Mouse (Mus musculus) ES-E14 (cell line): ENCODE measurements around the gene Mrpl50. TPM values are rescaled to one million over a fixed set of nuclear protein-coding genes. Genes with fewer than 3 reads are reported as not detected.

Experiments
- DNase-seq: peaks from one replicate; pipeline ENCODE4 v3.0.0-alpha.2; 2013; ENCODE audit warnings: low read depth, low spot score
- H3K27ac ChIP-seq: 2 replicates; pipeline ENCODE4 v1.5.1; 2012; ENCODE audit warnings: low read depth, mild to moderate bottlenecking, low read length, moderate library complexity, mixed read lengths; ENCODE audit not compliant: poor library complexity, insufficient read depth, severe bottlenecking
- H3K36me3 ChIP-seq: 2 replicates; pipeline ENCODE4 v1.6.1; 2012; ENCODE audit warnings: mild to moderate bottlenecking, low read length, moderate library complexity, mixed read lengths; ENCODE audit not compliant: control insufficient read depth, poor library complexity, insufficient read depth, severe bottlenecking
- H3K4me1 ChIP-seq, 2 experiments: fragments of 150-350 bp in 1 of 2; sonication (generic) in 1 of 2; 2 replicates each; pipeline ENCODE4 v1.6.1; 2012; ENCODE audit warnings: low read length in 2 of 2, mild to moderate bottlenecking in 1 of 2, mixed read lengths in 1 of 2; ENCODE audit not compliant: control insufficient read depth in 2 of 2, insufficient read depth in 2 of 2, poor library complexity in 1 of 2
- H3K4me3 ChIP-seq, 2 experiments: fragments of 150-350 bp in 1 of 2; sonication (generic) in 1 of 2; 2 replicates each; pipeline ENCODE4 v1.5.1; 2012; ENCODE audit warnings: low read length in 2 of 2, low read depth in 1 of 2, mild to moderate bottlenecking in 1 of 2, mixed read lengths in 1 of 2; ENCODE audit not compliant: insufficient read depth in 1 of 2, poor library complexity in 1 of 2, severe bottlenecking in 1 of 2
- H3K9ac ChIP-seq: 2 replicates; pipeline ENCODE4 v1.6.1; 2012; ENCODE audit warnings: low read depth, mild to moderate bottlenecking, low read length, mixed read lengths; ENCODE audit not compliant: poor library complexity, insufficient read depth, severe bottlenecking
- H3K9me3 ChIP-seq: fragments of 150-350 bp; sonication (generic); 2 replicates; pipeline ENCODE4 v1.6.1; 2012; ENCODE audit warnings: low read depth, mild to moderate bottlenecking, low read length; ENCODE audit not compliant: control insufficient read depth, insufficient read depth
- CHD2 ChIP-seq: IDR thresholded peaks from 2 replicates; pipeline ENCODE4 v1.6.1; 2014; ENCODE audit warnings: mild to moderate bottlenecking, low read depth, low read length, inconsistent platforms
- HCFC1 ChIP-seq: IDR thresholded peaks from 2 replicates; pipeline ENCODE4 v1.6.1; 2012; ENCODE audit warnings: low read length, inconsistent platforms, borderline replicate concordance; ENCODE audit not compliant: insufficient read depth
- MAFK ChIP-seq: IDR thresholded peaks from 2 replicates; pipeline ENCODE4 v1.6.1; 2014; ENCODE audit warnings: mild to moderate bottlenecking, low read depth, low read length, inconsistent platforms; ENCODE audit not compliant: insufficient read depth
- ZC3H11A ChIP-seq: IDR thresholded peaks from 2 replicates; pipeline ENCODE4 v1.6.1; 2012; ENCODE audit warnings: low read depth, mild to moderate bottlenecking, inconsistent platforms, low read length, borderline replicate concordance
- ZNF384 ChIP-seq: IDR thresholded peaks from 2 replicates; pipeline ENCODE4 v1.6.1; 2012; ENCODE audit warnings: low read depth, low read length, inconsistent platforms
- in situ Hi-C, 2 experiments: fragments of 600-800 bp; cut with MboI; formaldehyde crosslinking; loops; one replicate each; pipeline ENCODE4 v1.15.1; 2025; ENCODE audit warnings: low sequenced_read_pairs in 2 of 2, inconsistent platforms in 1 of 2; ENCODE audit not compliant: unreplicated experiment in 2 of 2
- total RNA-seq: library from RNA; depleted of rRNA; stranded (reverse); fragments of 300-350 nt; gene quantifications from 2 replicates; pipeline ENCODE4 v1.2.3, GENCODE M21; 2012

Mrpl50 gene
- total RNA-seq, 1 experiment, result 26.4 TPM

- Histone ChIP-seq H3K27ac (no peak overlapping the region), H3K36me3 (no peaks in the 10 kb centered on the region), H3K9ac (no peak overlapping the region), H3K9me3 (no peaks in the 10 kb centered on the region), H3K4me1 (peaks cover 0 to 4% of the 10 kb centered on the region in 2 experiments; a peak in 1 of 4 replicates), H3K4me3 (no peak overlapping the region)
- no peak for DNase-seq
- in situ Hi-C loops, result no loop called here
- TF ChIP-seq CHD2 (no peak), ZNF384 (no peak), HCFC1 (no peak), ZC3H11A (no peak), MAFK (no peak)
Observed at GRCm38 (mm10) chr4:49478118-49478877, 42.6 kb downstream of the Mrpl50 start.

GRCm38 (mm10) chr4:49474583-49474982 is 46.3 kb downstream of the Mrpl50 start:
- no peaks in the 10 kb centered on the region for H3K4me1 ChIP-seq
- no peak overlapping the region for H3K9ac ChIP-seq
- no peak overlapping the region for H3K27ac ChIP-seq
- DNase-seq, result no peak
- H3K9me3 ChIP-seq, result no peaks in the 10 kb centered on the region
- H3K36me3 ChIP-seq, result no peaks in the 10 kb centered on the region
- H3K4me3 ChIP-seq, result no peak overlapping the region
- in situ Hi-C loops, result no loop called here
- TF ChIP-seq CHD2 (no peak), HCFC1 (no peak), MAFK (no peak), ZC3H11A (no peak), ZNF384 (no peak)

GRCm38 (mm10) chr4:49473435-49474100 is 47.3 kb downstream of the Mrpl50 start, which contains the start of gene Acnat1:
Acnat1 (minus strand) TSS chr4:49473912.
- no peak within 1 kb of the TSS for H3K4me3 ChIP-seq
- in situ Hi-C loops, result no loop called here
- no peak for DNase-seq

GRCm38 (mm10) chr4:49469435-49470151 is 51.3 kb downstream of the Mrpl50 start:
- Histone ChIP-seq H3K27ac (no peak overlapping the region), H3K4me3 (no peak overlapping the region), H3K9me3 (no peaks in the 10 kb centered on the region), H3K9ac (no peak overlapping the region), H3K36me3 (no peaks in the 10 kb centered on the region), H3K4me1 (0 out of 4 replicates have a peak, but pooled peaks cover 0 to 1% of the 10 kb centered on the region in 2 experiments)
- no peak for DNase-seq
- TF ChIP-seq MAFK (no peak), HCFC1 (no peak), CHD2 (no peak), ZC3H11A (no peak), ZNF384 (no peak)
- in situ Hi-C loops, result no loop called here

More at GRCm38 (mm10) chr4:49473435-49474100, 47.3 kb downstream of the Mrpl50 start, which contains the start of gene Acnat1:
- Histone ChIP-seq H3K27ac (no peak within 1 kb of the TSS), H3K36me3 (no peaks in the 10 kb centered on the region), H3K9me3 (no peaks in the 10 kb centered on the region), H3K9ac (no peak within 1 kb of the TSS), H3K4me1 (no peaks in the 10 kb centered on the region)
- no peak for TF ChIP-seq MAFK
- no peak for TF ChIP-seq CHD2
- TF ChIP-seq ZNF384, result no peak
- TF ChIP-seq ZC3H11A, result no peak
- TF ChIP-seq HCFC1, result no peak
